Mouse (Mus musculus) heart, postnatal 0 days (tissue): ENCODE measurements around the gene Spag7. TPM values are rescaled to one million over a fixed set of nuclear protein-coding genes. Genes with fewer than 3 reads are reported as not detected.

ENCODE experiments used
- ATAC-seq: fragments of 200-750 bp; cut with Nextera tagmentation; 2 replicates; pipeline ENCODE4 v1.8.0; 2017; ENCODE audit warnings: low read depth, moderate number of reproducible peaks, moderate library complexity; ENCODE audit not compliant: insufficient read depth
- DNase-seq: peaks from one replicate; pipeline ENCODE4 v3.0.0-alpha.2; 2016; ENCODE audit warnings: low spot score
- H3K27ac ChIP-seq: fragments of 300-500 bp; sonication (generic); 2 replicates; pipeline ENCODE4 v1.5.1; 2014; ENCODE audit warnings: low read depth, mild to moderate bottlenecking
- H3K27me3 ChIP-seq: fragments of 300-500 bp; sonication (generic); 2 replicates; pipeline ENCODE4 v1.6.1; 2014; ENCODE audit warnings: low read length, mixed read lengths; ENCODE audit not compliant: control insufficient read depth, insufficient read depth
- H3K36me3 ChIP-seq: fragments of 300-500 bp; sonication (generic); replicated peaks from 2 replicates; pipeline ENCODE4 v1.6.1; 2014; ENCODE audit warnings: low read length, mixed read lengths; ENCODE audit not compliant: control insufficient read depth, insufficient read depth
- H3K4me1 ChIP-seq: fragments of 300-500 bp; sonication (generic); 2 replicates; pipeline ENCODE4 v1.6.1; 2014; ENCODE audit warnings: antibody characterized with exemption; ENCODE audit not compliant: control insufficient read depth, insufficient read depth
- H3K4me2 ChIP-seq: fragments of 300-500 bp; sonication (generic); 2 replicates; pipeline ENCODE4 v1.6.1; 2014; ENCODE audit warnings: low read depth, mild to moderate bottlenecking, low read length, moderate library complexity
- H3K4me3 ChIP-seq: fragments of 300-500 bp; sonication (generic); 2 replicates; pipeline ENCODE4 v1.5.1; 2014; ENCODE audit warnings: low read depth, low read length
- H3K9ac ChIP-seq: fragments of 300-500 bp; sonication (generic); replicated peaks from 2 replicates; pipeline ENCODE4 v1.6.1; 2014; ENCODE audit warnings: low read depth, low read length, mixed read lengths
- H3K9me3 ChIP-seq: fragments of 300-500 bp; sonication (generic); replicated peaks from 2 replicates; pipeline ENCODE4 v1.6.1; 2016; ENCODE audit warnings: low read length; ENCODE audit not compliant: control insufficient read depth
- CTCF ChIP-seq: IDR thresholded peaks from 2 replicates; pipeline ENCODE4 v1.5.1; 2016; ENCODE audit warnings: antibody characterized with exemption, control low read depth, low read depth
- EP300 ChIP-seq: IDR thresholded peaks from 2 replicates; pipeline ENCODE4 v1.6.1; 2016; ENCODE audit warnings: antibody characterized with exemption, low read depth
- WGBS: fragments of 180-500 bp; shearing (Covaris S2); extraction: QIAGEN DNeasy Blood & Tissue Kit; methylation state at CpG from one replicate; pipeline ENCODE4 v1.1.7; 2014; 5-methylcytosine and 5-hydroxymethylcytosine counted together
- polyA plus RNA-seq: library from polyadenylated mRNA; unstranded; fragments of >200 nt; fragmentation: Nextera tagmentation; extraction: Ambion mirVana; gene quantifications from 2 replicates; pipeline ENCODE4 v1.2.1, GENCODE M21; 2015
- total RNA-seq: library from RNA; depleted of rRNA; stranded (reverse); fragments of >200 nt; gene quantifications from 2 replicates; pipeline ENCODE4 v1.2.3, GENCODE M21; 2014; ENCODE audit warnings: low replicate concordance

The Spag7 gene
- total and polyA plus RNA-seq, 2 experiments from 2014 or later = 42.0 to 175 TPM

DNA sequence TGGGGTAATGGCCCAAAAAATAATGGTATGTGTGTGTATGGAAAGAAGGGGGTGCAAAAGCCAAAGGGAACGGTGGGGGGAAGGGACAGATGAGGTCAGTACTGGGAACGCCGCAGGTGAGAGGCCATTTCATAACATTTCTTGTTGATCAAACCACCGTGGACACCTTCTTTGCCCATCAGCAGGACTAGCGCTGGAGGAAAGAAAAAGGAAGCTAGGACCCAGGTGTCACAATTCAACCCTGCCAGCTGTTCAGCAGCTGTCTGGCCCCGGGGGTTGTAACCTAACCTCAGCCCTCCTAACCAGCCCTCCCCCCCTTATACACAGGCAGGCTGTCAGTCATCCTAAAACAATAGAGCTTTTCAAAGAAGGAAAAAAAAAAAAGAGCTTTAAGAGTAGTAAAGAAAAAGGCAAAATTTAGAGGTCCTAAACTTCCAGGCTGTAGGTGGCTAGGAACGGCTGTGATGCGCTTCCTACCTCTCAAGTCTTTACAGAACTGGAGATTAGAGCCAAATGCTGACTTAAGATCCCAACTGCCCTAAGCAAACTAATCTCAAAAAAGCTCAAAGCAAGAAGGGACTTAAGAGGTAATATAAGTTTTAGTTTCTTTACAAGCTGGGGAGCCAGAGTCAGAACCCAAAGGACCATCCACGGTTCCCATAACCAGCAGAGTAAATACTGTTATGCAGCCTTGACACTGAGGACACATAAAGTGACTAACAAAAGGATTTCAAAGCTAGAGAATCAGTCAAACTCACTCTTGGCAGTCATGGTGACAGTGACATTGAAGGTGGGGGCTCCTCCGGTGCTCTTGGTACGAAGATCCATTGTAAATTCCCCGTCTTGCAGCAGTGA, 17.0 kb downstream of the Spag7 start:
- Histone ChIP-seq H3K4me3 (peak overlapping the region; percentile 96), H3K9me3 (no peaks in the 10 kb centered on the region), H3K4me2 (peak overlapping the region; percentile 75), H3K4me1 (peaks cover 21% of the 10 kb centered on the region), H3K27ac (peak overlapping the region; percentile 100; the same call in 1 of the 2 replicates), H3K9ac (0 out of 2 replicates have a peak overlapping the region, but pooled peaks have one; percentile 13), H3K36me3 (peaks cover 44% of the 10 kb centered on the region), H3K27me3 (no peaks in the 10 kb centered on the region)
- 0 out of 2 replicates have a peak, but pooled peaks have one; percentile 21 for TF ChIP-seq EP300
- TF ChIP-seq CTCF = no peak
- 45% methylated on average over 12 of the region's 12 CpGs for WGBS
- ATAC-seq (no peak), DNase-seq (no peak)

DNA sequence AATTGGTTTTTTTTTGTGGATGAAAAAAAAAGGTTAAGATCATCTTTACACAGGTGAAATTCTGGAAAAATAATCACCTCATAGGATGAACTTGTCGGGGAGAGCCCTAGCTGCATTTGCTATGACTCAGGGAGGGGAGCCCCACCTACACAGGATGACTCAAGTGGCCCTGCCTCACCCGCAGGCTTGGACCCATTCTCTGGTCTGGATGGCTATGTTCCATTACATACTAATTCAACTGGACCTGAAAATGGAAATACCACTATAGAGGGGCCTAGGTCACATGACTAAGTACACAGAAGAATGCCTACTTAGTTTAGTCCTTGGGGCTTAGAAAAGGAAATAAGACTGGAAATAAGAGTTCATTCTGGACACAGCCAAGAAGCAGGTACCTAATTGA, 17.8 kb downstream of the Spag7 start:
- Histone ChIP-seq H3K4me3 (no peak overlapping the region; the same call in 1 of the 2 replicates), H3K4me2 (no peak overlapping the region; the same call in 1 of the 2 replicates), H3K9me3 (no peaks in the 10 kb centered on the region), H3K36me3 (peaks cover 44% of the 10 kb centered on the region), H3K27ac (no peak overlapping the region), H3K9ac (no peak overlapping the region), H3K27me3 (no peaks in the 10 kb centered on the region), H3K4me1 (peaks cover 15% of the 10 kb centered on the region)
- ATAC-seq (no peak), DNase-seq (no peak)
- 44% methylated on average over 2 of the region's 2 CpGs for WGBS
- TF ChIP-seq EP300 (no peak), CTCF (no peak)

DNA sequence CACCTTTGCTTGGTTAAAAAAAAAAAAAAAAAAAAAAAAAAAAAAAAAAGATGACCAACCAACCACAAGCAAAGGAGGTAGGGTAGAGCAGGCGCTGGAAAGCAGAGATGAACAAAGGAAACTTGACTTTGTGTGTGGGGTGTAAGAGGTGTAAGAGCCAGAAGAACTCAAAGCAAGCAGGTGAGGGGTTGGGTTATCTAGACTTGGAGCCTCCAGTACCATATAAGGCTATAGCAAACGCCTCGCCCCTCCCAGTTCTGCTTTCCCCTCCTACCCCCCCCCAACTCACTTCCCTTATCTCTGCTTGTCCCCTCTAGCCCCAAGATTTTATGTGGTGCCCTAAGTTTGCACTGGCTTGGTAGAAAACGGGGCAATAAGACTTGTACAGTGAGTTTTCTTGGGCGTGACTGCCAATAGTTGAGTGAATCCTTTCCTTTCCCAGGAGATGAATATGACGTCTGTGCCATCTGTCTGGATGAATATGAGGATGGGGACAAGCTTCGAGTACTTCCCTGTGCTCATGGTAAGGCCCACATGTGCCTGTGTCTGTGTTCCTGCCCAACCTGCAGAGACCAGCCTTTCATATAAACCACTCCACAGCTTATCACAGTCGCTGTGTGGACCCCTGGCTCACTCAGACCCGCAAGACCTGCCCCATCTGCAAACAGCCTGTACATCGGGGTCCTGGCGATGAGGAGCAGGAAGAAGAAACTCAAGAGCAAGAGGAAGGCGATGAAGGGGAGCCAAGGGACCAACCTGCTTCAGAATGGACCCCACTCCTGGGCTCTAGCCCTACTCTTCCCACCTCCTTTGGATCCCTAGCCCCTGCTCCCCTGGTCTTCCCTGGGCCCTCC, 18.7 kb downstream of the Spag7 start:
- DNase-seq (no peak), ATAC-seq (no peak)
- peaks cover 9% of the 10 kb centered on the region for H3K4me1 ChIP-seq
- no peak overlapping the region for H3K4me3 ChIP-seq
- H3K27me3 ChIP-seq = no peaks in the 10 kb centered on the region
- H3K36me3 ChIP-seq = peaks cover 44% of the 10 kb centered on the region
- 66% methylated on average over 12 of the region's 12 CpGs for WGBS
- TF ChIP-seq EP300 (0 out of 2 replicates have a peak, but pooled peaks have one; percentile 17), CTCF (no peak)
- no peaks in the 10 kb centered on the region for H3K9me3 ChIP-seq
- H3K27ac ChIP-seq = no peak overlapping the region
- no peak overlapping the region for H3K4me2 ChIP-seq
- H3K9ac ChIP-seq = no peak overlapping the region

DNA sequence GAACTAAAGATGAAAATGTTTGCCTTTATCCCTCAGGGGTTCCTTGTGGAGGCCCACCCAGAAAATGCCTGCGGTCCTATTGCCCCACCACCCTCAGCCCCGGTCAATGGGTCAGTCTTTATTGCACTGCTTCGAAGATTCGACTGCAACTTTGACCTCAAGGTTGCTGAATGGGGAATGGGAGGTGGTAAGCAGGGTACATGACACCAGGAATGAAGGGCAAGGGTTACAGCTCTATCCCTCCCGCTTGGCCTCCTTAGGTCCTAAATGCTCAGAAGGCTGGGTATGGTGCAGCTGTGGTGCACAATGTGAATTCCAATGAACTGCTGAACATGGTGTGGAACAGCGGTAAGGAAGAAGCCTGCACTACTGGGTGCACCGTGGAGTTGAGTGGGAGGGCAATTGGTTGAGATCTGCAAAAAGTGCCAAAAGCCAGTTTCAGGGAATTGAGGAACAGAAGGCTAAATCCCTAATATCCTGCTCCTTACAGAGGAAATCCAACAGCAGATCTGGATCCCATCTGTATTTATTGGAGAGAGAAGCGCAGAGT, 20.0 kb downstream of the Spag7 start:
- no peak for DNase-seq
- no peak for ATAC-seq
- Histone ChIP-seq H3K27me3 (no peaks in the 10 kb centered on the region), H3K27ac (no peak overlapping the region), H3K36me3 (peaks cover 54% of the 10 kb centered on the region), H3K4me2 (no peak overlapping the region), H3K4me1 (peaks cover 14% of the 10 kb centered on the region), H3K9me3 (no peaks in the 10 kb centered on the region), H3K4me3 (no peak overlapping the region), H3K9ac (no peak overlapping the region)
- TF ChIP-seq CTCF (no peak), EP300 (no peak)
- 80% methylated on average over 8 of the region's 8 CpGs for WGBS

DNA sequence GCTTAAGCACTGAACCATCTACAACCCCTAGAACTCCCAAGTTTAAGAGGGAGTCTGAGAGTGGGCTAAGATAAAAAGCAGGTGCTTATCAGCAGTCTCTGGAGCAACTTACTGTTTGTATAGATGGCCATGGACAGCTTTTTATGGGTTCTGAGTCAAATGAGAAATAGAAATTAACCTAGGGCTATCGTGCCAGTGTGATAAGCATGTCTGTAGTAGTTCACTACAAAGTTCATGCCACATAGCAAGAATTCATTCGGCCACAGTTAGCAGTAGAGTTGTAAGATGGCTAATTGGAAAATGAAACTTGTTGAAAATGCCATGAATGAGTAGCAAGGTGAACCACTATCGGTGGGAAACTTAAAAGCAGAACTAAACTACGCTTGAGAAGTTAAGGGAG, 20.7 kb downstream of the Spag7 start:
- H3K4me2 ChIP-seq = peak overlapping the region; percentile 95
- H3K4me3 ChIP-seq = peak overlapping the region; percentile 80
- 67% methylated on average over 4 of the region's 4 CpGs for WGBS
- ATAC-seq = no peak
- no peaks in the 10 kb centered on the region for H3K27me3 ChIP-seq
- H3K9ac ChIP-seq = peak overlapping the region; percentile 86
- DNase-seq = no peak
- TF ChIP-seq CTCF (no peak), EP300 (no peak)
- H3K27ac ChIP-seq = no peak overlapping the region
- H3K36me3 ChIP-seq = peaks cover 61% of the 10 kb centered on the region
- peaks cover 14% of the 10 kb centered on the region for H3K4me1 ChIP-seq
- no peaks in the 10 kb centered on the region for H3K9me3 ChIP-seq
